Mouse (Mus musculus) kidney, adult 11 months (tissue): ENCODE measurements around the gene B3galt5.

Experiments
- DNase-seq: peaks from one replicate; pipeline ENCODE4 v3.0.0; 2022

Gene B3galt5

GRCm38 (mm10) chr16:96271736-96272135 lies 36.1 kb downstream of the B3galt5 start:
- DNase-seq: no peak

DNA sequence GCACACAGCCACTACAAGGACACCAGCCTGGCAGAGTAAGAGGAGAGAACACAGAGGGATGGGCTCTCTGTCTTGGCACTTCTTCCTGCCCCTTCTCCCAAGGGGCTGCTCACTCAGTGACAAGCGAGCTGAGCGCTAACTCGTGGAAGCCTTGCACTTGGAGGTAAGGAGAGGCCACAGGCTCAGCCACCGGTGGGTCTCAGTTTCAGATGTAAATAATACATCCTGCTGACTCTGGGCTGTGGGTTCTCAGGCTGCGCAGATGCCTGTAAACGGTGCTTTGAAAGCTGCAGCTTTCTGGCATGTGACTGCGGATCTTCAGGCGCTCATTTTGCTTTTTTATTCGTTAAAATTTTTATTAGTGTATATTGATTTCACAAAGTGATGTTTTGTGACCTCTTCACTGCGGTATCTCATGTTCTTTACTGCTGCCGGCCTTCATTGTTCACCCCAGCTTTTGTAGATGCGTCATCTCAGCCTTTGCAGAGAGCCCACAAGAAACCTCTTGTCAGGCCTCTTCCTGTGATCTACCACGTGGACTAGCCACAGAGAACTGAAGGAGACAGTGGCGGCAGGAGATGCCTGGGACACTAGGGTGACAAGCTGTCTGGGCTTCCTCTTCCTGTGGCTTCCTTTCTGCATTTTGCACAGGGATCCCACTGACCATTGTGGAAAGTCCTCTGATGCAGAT lies 37.5 kb downstream of the B3galt5 start:
- no peak for DNase-seq

DNA sequence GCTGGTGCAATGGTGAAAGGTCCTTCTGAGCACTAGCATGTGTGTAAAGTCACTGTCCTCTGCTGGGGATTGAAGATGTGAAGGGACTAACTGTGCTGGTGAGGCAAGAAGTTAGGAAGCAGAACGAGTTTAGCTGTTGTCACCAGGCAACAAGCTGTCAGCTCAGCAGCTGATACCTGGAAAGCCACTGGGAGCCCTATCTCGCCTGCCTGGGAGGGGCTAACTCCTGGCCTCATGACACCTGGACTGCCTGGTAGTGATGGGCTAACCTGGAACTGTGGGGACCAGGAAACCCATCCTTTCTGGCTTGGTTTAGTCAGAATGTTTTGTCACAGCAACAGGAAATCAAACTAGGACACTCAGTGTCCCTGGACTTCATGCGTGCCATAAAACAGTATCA lies 41.0 kb downstream of the B3galt5 start:
- DNase-seq: no peak

GRCm38 (mm10) chr16:96278491-96279224 lies 43.1 kb downstream of the B3galt5 start:
- peak; percentile 66 for DNase-seq

DNA sequence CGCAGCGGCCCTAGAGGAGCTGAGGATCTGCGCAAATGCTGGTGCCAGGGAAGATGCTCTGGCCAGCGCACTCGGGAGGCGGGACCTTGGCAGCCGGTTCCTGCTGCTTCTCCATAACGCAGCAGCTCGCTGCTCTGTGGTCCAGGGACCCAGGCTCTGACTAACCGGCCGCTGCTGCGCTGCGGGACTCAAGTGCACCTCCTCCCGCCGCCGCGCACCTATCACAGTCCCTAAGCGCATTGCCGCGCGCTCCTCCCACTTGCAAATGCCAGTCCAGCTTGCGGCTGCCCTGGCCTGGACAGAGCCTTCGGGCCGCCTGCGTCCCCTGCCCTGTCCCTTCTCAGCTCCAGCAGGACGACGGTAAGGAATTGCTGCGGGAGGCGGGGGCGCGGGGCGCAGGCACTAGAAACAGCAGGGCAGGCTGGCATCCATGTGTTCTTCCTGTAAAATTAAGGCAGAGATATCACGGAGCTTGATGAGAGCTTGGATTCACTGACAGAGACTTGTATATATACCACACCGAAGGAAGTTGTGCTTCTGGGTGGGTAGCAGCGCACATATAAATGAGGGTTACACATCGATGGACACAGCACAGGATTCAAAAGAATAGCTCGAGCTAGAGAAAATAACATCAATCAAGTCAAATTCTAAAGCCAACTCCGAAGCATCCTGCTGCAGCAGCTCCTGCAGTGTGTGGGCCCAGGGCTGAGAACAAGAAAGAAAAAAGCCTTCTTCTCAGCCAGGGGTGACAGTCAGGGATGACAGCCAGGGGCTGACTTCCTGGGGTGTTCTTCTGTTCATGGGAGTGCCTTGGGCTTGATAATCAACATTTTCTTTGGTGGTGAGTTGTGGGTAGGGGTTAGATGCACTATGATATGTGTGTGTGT lies 45.4 kb downstream of the B3galt5 start:
- DNase-seq: peak; percentile 51

DNA sequence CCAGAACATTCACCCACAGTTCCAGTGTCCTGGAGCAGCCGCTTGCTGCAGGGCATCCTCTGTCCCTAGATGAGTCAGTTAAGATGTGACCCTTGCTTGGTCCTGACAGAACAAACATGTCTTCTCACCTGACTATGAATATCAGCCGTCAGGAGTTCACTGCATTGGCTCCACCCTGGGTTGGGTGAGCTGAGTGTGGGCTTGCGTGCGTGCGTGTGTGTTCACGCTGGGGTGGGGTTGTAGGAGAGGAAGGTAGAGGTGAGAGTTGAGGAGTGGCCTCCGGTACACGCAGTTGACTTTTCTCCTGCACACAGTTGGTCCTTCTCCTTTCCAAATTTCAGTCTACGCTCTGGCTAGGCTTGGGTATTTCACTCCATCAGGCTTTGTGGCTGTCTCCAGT lies 47.0 kb downstream of the B3galt5 start:
- no peak for DNase-seq

DNA sequence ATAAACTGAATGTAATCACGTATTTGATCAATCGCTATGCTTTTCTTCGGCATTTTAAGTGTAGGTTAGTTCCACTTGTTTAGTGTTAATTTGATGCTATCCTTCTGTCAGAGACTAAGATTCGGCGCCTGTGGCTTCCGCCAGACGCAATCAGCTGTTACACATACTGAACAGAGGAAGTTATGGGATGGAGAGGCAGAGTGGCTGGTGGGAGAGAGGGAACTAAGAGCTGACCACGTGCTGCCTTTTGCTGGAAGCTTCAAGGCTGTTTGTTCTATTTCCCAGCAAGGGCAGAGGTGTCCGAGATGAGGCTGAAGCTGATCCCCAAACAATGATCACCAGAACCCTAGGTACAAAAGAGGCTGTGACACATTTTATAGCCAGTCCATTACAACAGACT lies 56.3 kb downstream of the B3galt5 start:
- DNase-seq: no peak

- DNase-seq: no peak
These were observed 57.1 kb downstream of the B3galt5 start for GRCm38 (mm10) chr16:96292530-96293173.

- DNase-seq: no peak
These were observed 62.5 kb downstream of the B3galt5 start for GRCm38 (mm10) chr16:96298075-96298474.

- DNase-seq: no peak
These were observed 63.0 kb downstream of the B3galt5 start for GRCm38 (mm10) chr16:96298574-96298973.

DNA sequence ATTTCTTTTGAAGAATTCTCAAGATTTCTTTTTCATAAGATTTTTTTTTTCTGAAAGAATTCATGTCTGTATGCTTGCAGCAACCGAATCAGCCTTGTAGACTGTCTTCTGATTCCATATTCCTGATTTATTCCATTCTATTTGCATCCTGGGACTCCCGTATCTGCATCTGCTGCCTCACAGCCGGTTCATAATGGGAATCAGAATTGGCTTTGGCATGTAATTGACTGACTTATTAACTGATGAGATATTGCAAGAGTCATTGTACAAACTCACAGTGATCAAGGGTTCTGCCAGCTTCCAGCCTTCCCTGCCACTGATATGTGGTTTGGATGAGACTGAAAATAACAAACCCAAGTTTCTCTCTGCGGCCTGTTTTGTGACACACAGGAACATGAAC lies 67.8 kb downstream of the B3galt5 start:
- DNase-seq: no peak

DNA sequence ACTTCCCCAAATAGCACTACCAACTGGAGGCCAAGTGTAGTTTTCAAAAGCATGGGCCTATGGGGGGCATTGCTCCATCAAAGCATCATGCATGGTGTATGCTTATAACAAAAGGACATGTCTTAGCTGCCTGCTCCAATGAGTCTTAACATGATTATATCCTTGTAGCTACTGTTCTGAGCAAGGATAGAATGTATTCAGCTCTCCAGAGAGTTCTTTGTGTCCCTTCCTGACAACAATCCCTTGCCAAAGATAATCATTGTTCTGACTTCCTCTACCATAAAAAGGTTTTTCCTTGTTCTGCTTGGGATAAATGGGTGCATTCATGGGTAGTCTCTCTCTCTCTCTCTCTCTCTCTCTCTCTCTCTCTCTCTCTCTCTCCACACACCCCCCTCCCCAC lies 68.8 kb downstream of the B3galt5 start:
- no peak for DNase-seq

DNA sequence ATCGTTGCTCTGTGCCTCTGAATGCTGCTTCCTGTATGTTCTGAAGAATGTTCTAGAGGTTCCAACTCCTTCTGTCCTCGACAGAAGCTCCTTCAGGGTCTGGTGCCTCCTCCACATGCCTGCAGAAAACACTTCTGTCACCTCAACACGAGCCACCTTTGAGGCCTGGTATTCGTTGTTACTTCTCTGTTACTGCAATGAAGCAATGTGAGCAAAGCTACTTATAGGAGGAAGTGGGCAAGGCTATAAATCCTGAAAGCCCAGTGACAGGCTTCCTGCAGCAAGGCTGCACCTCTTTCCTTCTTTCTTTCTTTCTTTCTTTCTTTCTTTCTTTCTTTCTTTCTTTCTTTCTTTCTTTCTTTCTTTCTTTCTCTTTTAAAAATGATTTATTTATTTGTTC lies 71.3 kb downstream of the B3galt5 start:
- DNase-seq: no peak

- no peak for DNase-seq
These were observed 82.2 kb downstream of the B3galt5 start for GRCm38 (mm10) chr16:96317803-96318202.

GRCm38 (mm10) chr16:96322739-96323138 lies 87.1 kb downstream of the B3galt5 start:
- peak; percentile 47 for DNase-seq

DNA sequence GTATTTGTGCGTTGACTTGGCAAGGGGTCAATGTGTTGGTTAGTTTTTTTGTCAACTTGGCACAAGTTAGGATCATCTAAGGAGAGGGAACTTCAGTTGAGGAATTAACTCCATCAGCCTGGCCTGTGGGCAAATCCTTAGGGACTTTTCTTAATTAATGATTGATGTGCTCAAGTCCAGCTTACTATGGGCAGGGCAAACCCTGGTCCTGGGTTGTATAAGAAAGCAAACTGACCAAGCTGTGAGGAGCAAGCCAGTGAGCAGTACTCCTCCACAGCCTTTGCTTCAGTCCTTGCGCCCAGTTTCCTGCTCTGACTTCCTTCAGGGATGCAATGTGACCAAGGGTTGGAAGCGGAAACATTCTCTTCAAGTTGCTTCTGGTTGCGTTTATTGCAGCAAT lies 87.6 kb downstream of the B3galt5 start:
- DNase-seq: peak; percentile 74

DNA sequence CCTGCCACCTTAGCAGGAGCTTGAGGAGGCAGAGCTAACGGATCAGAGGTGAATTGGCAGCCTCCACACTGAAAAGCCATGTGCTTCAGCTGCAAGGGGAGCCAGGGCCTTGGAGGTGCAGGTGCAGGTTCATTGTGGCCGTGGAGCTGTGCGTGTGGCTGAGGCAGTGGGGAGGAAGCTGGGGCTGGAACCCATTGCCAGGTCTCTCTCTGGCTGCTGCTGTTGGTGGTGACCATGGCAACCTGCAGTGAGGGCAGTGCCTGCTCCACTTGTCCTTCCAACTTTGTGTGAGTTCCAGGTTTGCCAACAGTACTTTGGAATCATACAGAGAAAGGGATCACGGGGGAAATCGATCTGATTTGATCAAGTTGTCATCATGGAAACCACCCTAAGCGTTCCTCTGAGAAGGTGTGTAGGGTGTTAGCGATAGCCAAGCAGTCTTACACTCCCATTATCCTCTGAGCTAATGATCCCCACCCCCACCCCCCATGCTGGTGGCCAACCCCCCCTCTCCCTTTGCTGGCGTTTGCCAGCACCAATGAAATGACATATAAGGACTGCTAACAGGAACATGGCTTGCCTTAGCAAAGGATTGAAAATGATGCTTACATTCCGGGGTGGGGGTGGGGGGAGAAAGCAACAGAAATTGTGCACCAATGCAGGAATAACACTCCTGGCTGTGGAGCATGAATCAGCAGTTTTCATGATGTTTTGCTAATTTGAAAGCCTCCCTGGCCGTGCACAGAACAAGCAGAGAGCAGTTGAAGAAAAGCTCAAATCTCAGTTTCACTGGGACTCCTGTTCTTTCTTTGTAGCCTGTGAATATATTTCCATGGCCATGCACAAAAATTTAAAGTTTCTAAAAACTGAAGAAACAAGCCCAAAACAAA lies 90.8 kb downstream of the B3galt5 start:
- DNase-seq: peak; percentile 75

DNA sequence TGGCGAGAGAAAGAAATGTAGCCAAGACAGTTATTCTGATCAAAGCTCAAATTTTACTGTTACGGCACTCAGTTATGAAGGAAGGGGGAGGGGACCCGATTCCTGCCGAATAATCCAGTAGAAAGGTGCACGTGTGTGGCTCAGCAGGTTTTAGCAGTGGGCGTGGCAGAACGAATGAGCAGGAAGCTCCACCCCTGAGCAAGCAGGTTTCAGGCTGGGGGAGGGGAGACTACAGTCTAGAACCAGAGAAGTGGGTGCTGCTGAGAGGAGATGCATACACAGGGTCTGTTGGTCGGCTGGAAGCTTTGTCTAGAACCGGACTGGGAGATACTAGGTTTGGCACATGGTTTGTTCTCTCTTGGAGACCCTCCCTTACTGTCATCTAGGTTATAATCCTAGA lies 91.7 kb downstream of the B3galt5 start:
- DNase-seq: peak; percentile 72

GRCm38 (mm10) chr16:96339570-96339969 lies 104.0 kb downstream of the B3galt5 start:
- DNase-seq: no peak

- no peak for DNase-seq
These were observed 105.7 kb downstream of the B3galt5 start for GRCm38 (mm10) chr16:96341269-96341668.

GRCm38 (mm10) chr16:96341945-96342344 lies 106.3 kb downstream of the B3galt5 start:
- no peak for DNase-seq

- peak; percentile 66 for DNase-seq
These were observed 109.5 kb downstream of the B3galt5 start for GRCm38 (mm10) chr16:96345117-96345516.
